Mouse (Mus musculus) CH12.LX (cell line): ENCODE measurements at regions not wholly inside any gene's neighbourhood (a gene's known extent, or its start where the extent isn't known, plus 50 kb on each side); places are given as distances from the start of the nearest gene placed in this dataset.

ENCODE experiments used
- DNase-seq: peaks from one replicate; pipeline ENCODE4 v3.0.0-alpha.2; 2013; ENCODE audit errors: extremely low read depth
- H3K27ac ChIP-seq: 2 replicates; pipeline ENCODE4 v1.5.1; 2012; ENCODE audit warnings: low read depth, mild to moderate bottlenecking, control low read depth, moderate library complexity; ENCODE audit not compliant: insufficient read depth
- H3K27me3 ChIP-seq: replicated peaks from 2 replicates; pipeline ENCODE3; 2012; ENCODE audit warnings: inconsistent platforms
- H3K36me3 ChIP-seq, 2 experiments: replicated peaks in 1 of 2; 2 replicates each; pipeline versions ENCODE3 to v1.6.1; 2012; ENCODE audit warnings: inconsistent platforms in 1 of 2, low read length in 1 of 2, mild to moderate bottlenecking in 1 of 2, mixed read lengths in 1 of 2, moderate library complexity in 1 of 2; ENCODE audit not compliant: control insufficient read depth in 1 of 2, insufficient read depth in 1 of 2
- H3K4me1 ChIP-seq, 2 experiments: 2 replicates each; pipeline ENCODE4 v1.6.1; 2012; ENCODE audit warnings: inconsistent platforms in 1 of 2, moderate library complexity in 1 of 2; ENCODE audit not compliant: insufficient read depth in 2 of 2, control insufficient read depth in 1 of 2
- H3K4me2 ChIP-seq: 2 replicates; pipeline ENCODE4 v1.6.1; 2012; ENCODE audit warnings: low read depth, mild to moderate bottlenecking, control low read depth; ENCODE audit not compliant: poor library complexity, insufficient read depth, severe bottlenecking
- H3K4me3 ChIP-seq, 3 experiments: fragments of 150-350 bp in 1 of 3; sonication (generic) in 1 of 3; replicated peaks in 1 of 3; 2 replicates each; pipeline versions ENCODE3 to v1.5.1; 2011 to 2012; ENCODE audit warnings: low read depth in 2 of 3, low read length in 2 of 3, mild to moderate bottlenecking in 2 of 3, moderate library complexity in 2 of 3, control low read depth in 1 of 3, improper control_type of control experiment in 1 of 3, inconsistent platforms in 1 of 3, mixed read lengths in 1 of 3; ENCODE audit not compliant: poor library complexity in 1 of 3
- H3K79me2 ChIP-seq: replicated peaks from 2 replicates; pipeline ENCODE4 v1.6.1; 2012; ENCODE audit warnings: mild to moderate bottlenecking, moderate library complexity; ENCODE audit not compliant: control insufficient read depth, poor library complexity, insufficient read depth, severe bottlenecking; ENCODE audit errors: extremely low read depth
- H3K9ac ChIP-seq: 2 replicates; pipeline ENCODE4 v1.6.1; 2012; ENCODE audit warnings: low read depth, mild to moderate bottlenecking, control low read depth, moderate library complexity; ENCODE audit not compliant: insufficient read depth
- H3K9me3 ChIP-seq: replicated peaks from 2 replicates; pipeline ENCODE3; 2012; ENCODE audit warnings: low read length, inconsistent platforms, mixed read lengths
- CHD1 ChIP-seq: IDR thresholded peaks from 2 replicates; pipeline ENCODE4 v1.6.1; 2012; ENCODE audit warnings: low read depth, low read length, improper control_type of control experiment, inconsistent platforms
- CHD2 ChIP-seq: IDR thresholded peaks from 2 replicates; pipeline ENCODE4 v1.6.1; 2011; ENCODE audit warnings: low read length, improper control_type of control experiment
- CTCF ChIP-seq, 2 experiments: IDR thresholded peaks in 1 of 2; conservative IDR thresholded peaks in 1 of 2; 2 replicates each; pipeline ENCODE4 v1.5.1; 2011 to 2012; ENCODE audit warnings: low read depth in 2 of 2, low read length in 2 of 2, improper control_type of control experiment in 1 of 2, inconsistent platforms in 1 of 2, mild to moderate bottlenecking in 1 of 2, moderate library complexity in 1 of 2
- E2F4 ChIP-seq: IDR thresholded peaks from 2 replicates; pipeline ENCODE4 v1.6.1; 2011; ENCODE audit warnings: low read depth, low read length, improper control_type of control experiment; ENCODE audit not compliant: insufficient replicate concordance
- ELF1 ChIP-seq: IDR thresholded peaks from 2 replicates; pipeline ENCODE4 v1.6.1; 2014; ENCODE audit warnings: low read depth, mild to moderate bottlenecking, inconsistent platforms, low read length, improper control_type of control experiment
- EP300 ChIP-seq: IDR thresholded peaks from 2 replicates; pipeline ENCODE4 v1.6.1; 2011; ENCODE audit warnings: low read length, improper control_type of control experiment
- ETS1 ChIP-seq: conservative IDR thresholded peaks from 2 replicates; pipeline ENCODE4 v1.6.1; 2012; ENCODE audit warnings: low read depth, mild to moderate bottlenecking, inconsistent platforms, low read length, improper control_type of control experiment, moderate library complexity
- GABPA ChIP-seq: IDR thresholded peaks from 2 replicates; pipeline ENCODE4 v1.6.1; 2012; ENCODE audit warnings: low read depth, low read length, improper control_type of control experiment, inconsistent platforms; ENCODE audit not compliant: insufficient replicate concordance
- HCFC1 ChIP-seq: IDR thresholded peaks from 2 replicates; pipeline ENCODE4 v1.6.1; 2012; ENCODE audit warnings: low read depth, mild to moderate bottlenecking, inconsistent platforms, low read length, improper control_type of control experiment
- JUN ChIP-seq: IDR thresholded peaks from 2 replicates; pipeline ENCODE4 v1.6.1; 2011; ENCODE audit warnings: low read depth, mild to moderate bottlenecking, low read length, improper control_type of control experiment, moderate library complexity; ENCODE audit not compliant: insufficient read depth
- KAT2A ChIP-seq: IDR thresholded peaks from 2 replicates; pipeline ENCODE4 v1.6.1; 2012; ENCODE audit warnings: low read length, improper control_type of control experiment, inconsistent platforms; ENCODE audit not compliant: insufficient replicate concordance
- MAX ChIP-seq: IDR thresholded peaks from 2 replicates; pipeline ENCODE4 v1.6.1; 2011; ENCODE audit warnings: low read length, improper control_type of control experiment
- MAZ ChIP-seq: IDR thresholded peaks from 2 replicates; pipeline ENCODE4 v1.6.1; 2012; ENCODE audit warnings: low read depth, mild to moderate bottlenecking, inconsistent platforms, low read length, improper control_type of control experiment, moderate library complexity
- MEF2A ChIP-seq: IDR thresholded peaks from 2 replicates; pipeline ENCODE4 v1.6.1; 2014; ENCODE audit warnings: low read depth, mild to moderate bottlenecking, inconsistent platforms, low read length, improper control_type of control experiment, borderline replicate concordance
- MXI1 ChIP-seq: IDR thresholded peaks from 2 replicates; pipeline ENCODE4 v1.6.1; 2011; ENCODE audit warnings: mild to moderate bottlenecking, low read depth, low read length, improper control_type of control experiment
- NRF1 ChIP-seq: IDR thresholded peaks from 2 replicates; pipeline ENCODE4 v1.6.1; 2014; ENCODE audit warnings: low read depth, mild to moderate bottlenecking, inconsistent platforms, low read length, improper control_type of control experiment, moderate library complexity
- PAX5 ChIP-seq: IDR thresholded peaks from 2 replicates; pipeline ENCODE4 v1.6.1; 2012; ENCODE audit warnings: low read length, inconsistent platforms, mixed read lengths
- POLR2A ChIP-seq: IDR thresholded peaks from 2 replicates; pipeline ENCODE4 v1.6.1; 2011; ENCODE audit warnings: low read depth, mild to moderate bottlenecking, improper control_type of control experiment, low read length
- POLR2AphosphoS2 ChIP-seq: IDR thresholded peaks from 2 replicates; pipeline ENCODE4 v1.6.1; 2011; ENCODE audit warnings: low read depth, low read length, improper control_type of control experiment
- RCOR1 ChIP-seq: conservative IDR thresholded peaks from 2 replicates; pipeline ENCODE4 v1.6.1; 2012; ENCODE audit warnings: low read depth, mild to moderate bottlenecking, inconsistent platforms, low read length, improper control_type of control experiment
- UBTF ChIP-seq: IDR thresholded peaks from 2 replicates; pipeline ENCODE4 v1.6.1; 2012; ENCODE audit warnings: low read depth, mild to moderate bottlenecking, inconsistent platforms, low read length, improper control_type of control experiment, moderate library complexity
- USF1 ChIP-seq: IDR thresholded peaks from 2 replicates; pipeline ENCODE4 v1.6.1; 2014; ENCODE audit warnings: low read depth, mild to moderate bottlenecking, inconsistent platforms, low read length, improper control_type of control experiment
- USF2 ChIP-seq: conservative IDR thresholded peaks from 2 replicates; pipeline ENCODE4 v1.6.1; 2011; ENCODE audit warnings: low read depth, low read length, improper control_type of control experiment
- ZC3H11A ChIP-seq: IDR thresholded peaks from 2 replicates; pipeline ENCODE4 v1.6.1; 2012; ENCODE audit warnings: low read depth, mild to moderate bottlenecking, inconsistent platforms, low read length, improper control_type of control experiment
- ZKSCAN1 ChIP-seq: IDR thresholded peaks from 2 replicates; pipeline ENCODE4 v1.6.1; 2012; ENCODE audit warnings: low read depth, inconsistent platforms, low read length, improper control_type of control experiment, borderline replicate concordance
- ZNF384 ChIP-seq: IDR thresholded peaks from 2 replicates; pipeline ENCODE4 v1.6.1; 2012; ENCODE audit warnings: low read depth, low read length, improper control_type of control experiment, inconsistent platforms
- dilution Hi-C: fragments of 300-500 bp; cut with MboI; formaldehyde crosslinking; loops from 2 replicates; pipeline ENCODE4 v1.14.3; 2020; ENCODE audit warnings: low sequenced_read_pairs; ENCODE audit not compliant: extremely low pct_unique_long_range_greater_than_20kb, extremely low pct_ligation_motif_present
- in situ Hi-C: fragments of 300-500 bp; cut with MboI; formaldehyde crosslinking; loops from 3 replicates; pipeline ENCODE4 v1.14.3; 2019; ENCODE audit warnings: low sequenced_read_pairs, low pct_ligation_motif_present, low pct_unique_long_range_greater_than_20kb, mixed read lengths

DNA sequence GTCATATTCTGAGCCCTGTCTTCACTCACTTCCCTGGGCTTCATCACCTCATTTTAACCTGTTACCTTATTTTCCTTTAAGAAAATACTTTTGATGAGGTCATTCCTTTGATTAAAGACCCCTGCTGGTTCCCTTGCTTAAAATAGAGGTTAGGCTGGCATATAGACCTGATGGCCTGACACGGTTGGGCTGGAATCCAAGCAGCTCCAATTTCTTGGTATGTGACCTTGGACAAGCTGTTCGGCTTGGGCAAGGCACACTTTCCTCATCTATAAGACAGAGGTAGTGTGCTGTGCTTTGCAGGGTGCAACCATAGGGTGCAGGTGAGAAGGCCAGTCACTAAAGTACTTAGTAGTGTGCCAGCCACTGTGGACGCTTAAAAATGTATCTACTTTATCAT is 183.8 kb upstream of the Klf12 start:
- Histone ChIP-seq H3K27me3 (no peaks in the 10 kb centered on the region), H3K36me3 (no peaks in the 10 kb centered on the region), H3K27ac (no peak overlapping the region), H3K4me3 (no peak overlapping the region), H3K9ac (no peak overlapping the region), H3K4me2 (no peak overlapping the region), H3K9me3 (peaks cover 4% of the 10 kb centered on the region), H3K4me1 (peaks cover 5 to 25% of the 10 kb centered on the region in 2 experiments; a peak in 3 of 4 replicates), H3K79me2 (no peaks in the 10 kb centered on the region)
- dilution Hi-C loops, result no loop called here
- in situ Hi-C loops, result loop anchor here (25.0 kb wide), 2 partner anchors 256 to 969 kb away; no protein-coding TSS in a partner anchor
- no peak for DNase-seq
- TF ChIP-seq CHD2, result no peak
- no peak for TF ChIP-seq ZNF384
- TF ChIP-seq HCFC1, result no peak
- TF ChIP-seq NRF1, result no peak
- no peak for TF ChIP-seq MXI1
- TF ChIP-seq EP300, result no peak
- no peak for TF ChIP-seq RCOR1
- TF ChIP-seq USF2, result no peak
- TF ChIP-seq POLR2A, result no peak
- TF ChIP-seq E2F4, result no peak
- TF ChIP-seq ELF1, result no peak
- TF ChIP-seq ZKSCAN1, result no peak
- TF ChIP-seq JUN, result no peak
- TF ChIP-seq UBTF, result no peak

DNA sequence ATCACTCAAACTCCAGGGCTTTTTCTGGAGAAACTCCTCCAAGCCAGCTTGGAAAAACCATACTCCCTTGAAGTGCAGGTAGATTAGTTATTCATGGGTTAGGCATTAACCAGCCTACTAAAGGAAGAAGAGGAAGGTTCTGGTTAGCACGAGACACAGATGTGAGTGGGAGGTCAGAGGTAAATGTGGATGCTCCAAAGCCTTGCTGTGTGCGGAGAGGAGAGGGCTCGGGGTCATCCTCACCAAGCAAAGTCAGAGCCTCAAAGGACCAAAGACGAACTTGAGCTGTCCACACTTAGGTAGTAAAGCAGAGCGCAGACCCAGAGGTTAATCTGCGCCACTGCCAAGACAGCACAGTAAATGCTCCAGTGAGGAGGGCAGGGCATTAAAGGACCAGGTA is 177.8 kb upstream of the Klf12 start:
- Histone ChIP-seq H3K27me3 (no peaks in the 10 kb centered on the region), H3K36me3 (no peaks in the 10 kb centered on the region), H3K9me3 (no peaks in the 10 kb centered on the region), H3K4me1 (peaks cover 19 to 55% of the 10 kb centered on the region in 2 experiments), H3K27ac (no peak overlapping the region), H3K79me2 (no peaks in the 10 kb centered on the region), H3K9ac (no peak overlapping the region; the same call in 1 of the 2 replicates), H3K4me3 (no peak overlapping the region), H3K4me2 (no peak overlapping the region)
- dilution Hi-C loops (no loop called here), in situ Hi-C loops (loop anchor here (25.0 kb wide), 2 partner anchors 250 to 975 kb away; no protein-coding TSS in a partner anchor)
- DNase-seq, result no peak
- TF ChIP-seq ZC3H11A (no peak), ETS1 (no peak), GABPA (no peak), HCFC1 (no peak), CHD1 (no peak), MXI1 (no peak), EP300 (no peak), PAX5 (no peak), RCOR1 (no peak), USF2 (no peak), MAZ (no peak), MEF2A (no peak), MAX (no peak), ZKSCAN1 (no peak), KAT2A (no peak), USF1 (no peak), POLR2A (no peak), CTCF (conservative IDR thresholded peaks at IDR 0.05 in 1 of 2, IDR thresholded peaks at IDR 0.05 in 1 of 2; ENCODE audit: low read depth in 2 of 2, low read length in 2 of 2) (no peak), POLR2AphosphoS2 (no peak)
